Mouse (Mus musculus): ENCODE measurements around the gene 1810010D01Rik.

1810010D01Rik gene

DNA sequence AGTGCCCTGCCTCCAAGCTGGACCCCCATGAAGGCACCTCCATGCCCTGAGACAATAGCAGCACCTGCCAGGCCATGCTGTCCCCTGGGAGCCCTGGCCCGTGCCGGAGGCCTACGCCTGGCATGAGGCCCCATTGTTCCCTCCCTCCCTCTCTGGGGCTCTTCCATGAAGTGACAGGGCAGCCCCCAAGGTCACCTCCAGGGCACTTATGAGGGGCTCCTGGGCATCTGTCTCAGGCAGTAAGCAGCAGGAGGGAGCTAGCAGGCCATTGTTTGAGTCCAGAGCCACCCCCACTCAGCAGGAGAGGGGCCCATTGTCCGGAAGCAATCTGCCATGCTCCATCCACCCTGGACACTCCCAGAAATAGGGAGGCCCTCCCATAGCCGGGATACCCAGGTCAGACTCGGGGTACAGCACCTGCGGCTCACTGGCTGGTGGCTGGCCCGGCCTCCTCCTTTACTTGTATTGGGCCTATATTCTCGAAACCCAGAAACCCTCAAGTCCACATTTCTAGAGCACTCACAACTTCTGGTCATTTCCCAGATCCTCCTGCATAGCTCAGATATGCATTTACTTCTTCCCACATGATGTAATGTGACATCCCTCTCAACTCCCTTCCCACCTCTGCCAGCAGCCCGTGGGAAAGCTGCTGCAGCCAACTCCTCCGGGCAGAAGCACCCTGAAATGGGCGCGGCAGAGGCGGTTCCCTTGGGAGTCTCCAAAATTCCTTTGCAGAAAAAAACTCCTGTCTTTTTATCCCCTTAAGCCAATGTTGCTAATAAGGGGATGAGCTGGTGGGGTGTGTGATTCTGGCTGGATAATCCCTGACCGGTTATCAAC is 30.9 kb downstream of the 1810010D01Rik start:
- no peak for DNase-seq (ENCODE audit: low read depth)

DNA sequence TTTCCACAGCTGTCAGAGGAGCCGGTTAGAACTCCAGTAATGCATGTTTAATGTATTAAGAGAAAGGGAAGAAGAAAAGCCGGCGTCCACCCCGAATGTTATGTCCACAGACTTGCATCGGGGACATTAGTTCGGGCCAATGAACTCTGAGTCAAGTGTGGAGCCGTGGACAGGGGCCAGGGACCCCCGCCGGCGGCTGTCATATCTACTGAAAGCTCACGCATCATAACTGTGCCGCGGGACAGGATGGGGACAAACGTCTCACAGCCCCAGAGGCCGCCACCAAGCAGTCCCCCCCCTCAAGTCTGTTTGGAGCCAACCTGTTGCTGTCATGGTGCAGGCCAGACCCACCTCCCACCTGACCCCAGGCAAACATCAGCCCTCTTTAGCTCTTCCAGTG is 34.4 kb downstream of the 1810010D01Rik start:
- DNase-seq (ENCODE audit: low read depth) = no peak

- DNase-seq (ENCODE audit: low read depth) = no peak
Observed at GRCm38 (mm10) chr7:145173116-145173515, 34.8 kb downstream of the 1810010D01Rik start.

DNA sequence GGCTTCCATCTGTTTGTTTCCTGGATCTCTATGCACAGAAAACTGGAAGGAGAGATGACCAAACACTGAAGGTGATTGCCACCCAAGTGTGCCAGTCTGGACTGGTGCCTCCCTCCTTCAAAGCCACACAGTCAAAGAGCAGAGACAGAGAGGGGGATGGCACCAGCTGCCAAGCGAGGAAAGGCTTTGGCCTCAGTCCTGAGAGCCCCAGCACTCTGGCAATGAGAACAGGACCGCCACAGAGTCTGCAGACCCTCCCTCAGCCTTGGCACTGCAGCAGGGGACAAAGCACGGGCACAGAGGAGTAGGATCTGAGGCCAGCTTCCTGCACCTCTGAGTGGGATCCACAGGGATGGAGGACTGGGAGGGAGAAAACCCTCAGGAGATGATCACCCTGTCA is 38.2 kb downstream of the 1810010D01Rik start:
- DNase-seq (ENCODE audit: low read depth) = no peak

GRCm38 (mm10) chr7:145159283-145160240 is 48.4 kb downstream of the 1810010D01Rik start:
- peak; percentile 68 for DNase-seq (ENCODE audit: low read depth)

Measured in NIH3T3 (cell line).